Mouse (Mus musculus): ENCODE measurements at regions not wholly inside any gene's neighbourhood (a gene's known extent, or its start where the extent isn't known, plus 50 kb on each side); places are given as distances from the start of the nearest gene placed in this dataset.

DNA sequence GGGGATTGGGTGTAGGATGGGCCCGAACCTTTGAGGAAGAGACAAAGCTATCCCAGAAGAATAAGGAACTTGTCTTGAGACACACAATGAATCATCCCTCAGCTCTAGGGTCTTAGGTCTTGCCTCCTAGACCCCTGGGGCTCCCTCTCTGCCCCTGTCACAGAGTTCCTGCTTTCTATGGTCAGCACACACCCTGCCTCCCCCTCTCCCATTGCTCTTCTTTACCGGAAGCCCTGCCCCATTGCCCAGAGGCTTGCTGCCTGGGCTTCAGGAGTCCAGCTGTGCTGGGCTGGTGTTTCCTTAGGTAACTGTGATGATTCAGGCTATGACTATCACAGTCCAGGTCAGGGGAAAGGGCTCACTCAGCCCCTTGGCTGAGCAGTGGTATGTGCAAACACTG is 55.1 kb upstream of the Podxl start:
- no peak for ATAC-seq

DNA sequence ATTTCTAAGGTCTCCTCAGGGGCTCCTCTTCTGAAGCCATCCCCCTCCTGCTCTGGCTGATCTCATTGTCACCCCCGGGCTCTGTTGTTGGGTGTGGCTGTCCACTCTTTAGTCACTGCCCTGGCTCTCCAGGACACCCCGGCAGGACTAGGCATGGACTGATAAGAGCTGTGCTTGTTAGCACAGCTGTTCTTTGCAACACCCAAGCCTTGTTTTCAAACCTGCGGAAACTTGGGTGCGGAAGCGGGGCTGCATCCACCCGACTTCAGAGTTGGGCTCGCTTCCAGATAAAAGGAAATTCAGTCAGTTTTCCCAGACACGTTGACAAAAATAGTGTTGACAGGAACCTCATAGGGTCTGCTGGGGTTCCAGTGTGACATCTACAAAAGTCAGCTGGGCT is 53.6 kb upstream of the Podxl start:
- H3K27ac ChIP-seq (ENCODE audit: low read length): no peak overlapping the region
- peaks cover 11% of the 10 kb centered on the region for H3K4me1 ChIP-seq (ENCODE audit: control insufficient read depth, insufficient read depth, low read length)
- no peak for ATAC-seq
- 50% methylated on average over 8 of the region's 8 CpGs for whole genome bisulfite sequencing
- H3K27me3 ChIP-seq (replicated peaks; ENCODE audit: control insufficient read depth, insufficient read depth, low read length): no peaks in the 10 kb centered on the region
- H3K4me2 ChIP-seq (ENCODE audit: low read depth, low read length): no peak overlapping the region
- H3K36me3 ChIP-seq (ENCODE audit: control insufficient read depth, insufficient read depth, low read length): no peaks in the 10 kb centered on the region
- H3K4me3 ChIP-seq (ENCODE audit: low read length): no peak overlapping the region
- H3K9ac ChIP-seq (ENCODE audit: low read depth, low read length): no peak overlapping the region
- no peaks in the 10 kb centered on the region for H3K9me3 ChIP-seq (ENCODE audit: control insufficient read depth, low read length)

More for the DNA sequence above, 55.1 kb upstream of the Podxl start:
- 78% methylated on average over 2 of the region's 2 CpGs for WGBS
- no peaks in the 10 kb centered on the region for H3K9me3 ChIP-seq (ENCODE audit: control insufficient read depth, low read length)
- H3K36me3 ChIP-seq (ENCODE audit: control insufficient read depth, insufficient read depth, low read length): no peaks in the 10 kb centered on the region
- peaks cover under 1% of the 10 kb centered on the region; the same call in 1 of the 2 replicates for H3K4me1 ChIP-seq (ENCODE audit: control insufficient read depth, insufficient read depth, low read length)
- H3K9ac ChIP-seq (ENCODE audit: low read depth, low read length): no peak overlapping the region
- H3K4me3 ChIP-seq (ENCODE audit: low read length): no peak overlapping the region
- H3K27ac ChIP-seq (ENCODE audit: low read length): no peak overlapping the region
- no peaks in the 10 kb centered on the region for H3K27me3 ChIP-seq (replicated peaks; ENCODE audit: control insufficient read depth, insufficient read depth, low read length)
- H3K4me2 ChIP-seq (ENCODE audit: low read depth, low read length): no peak overlapping the region

DNA sequence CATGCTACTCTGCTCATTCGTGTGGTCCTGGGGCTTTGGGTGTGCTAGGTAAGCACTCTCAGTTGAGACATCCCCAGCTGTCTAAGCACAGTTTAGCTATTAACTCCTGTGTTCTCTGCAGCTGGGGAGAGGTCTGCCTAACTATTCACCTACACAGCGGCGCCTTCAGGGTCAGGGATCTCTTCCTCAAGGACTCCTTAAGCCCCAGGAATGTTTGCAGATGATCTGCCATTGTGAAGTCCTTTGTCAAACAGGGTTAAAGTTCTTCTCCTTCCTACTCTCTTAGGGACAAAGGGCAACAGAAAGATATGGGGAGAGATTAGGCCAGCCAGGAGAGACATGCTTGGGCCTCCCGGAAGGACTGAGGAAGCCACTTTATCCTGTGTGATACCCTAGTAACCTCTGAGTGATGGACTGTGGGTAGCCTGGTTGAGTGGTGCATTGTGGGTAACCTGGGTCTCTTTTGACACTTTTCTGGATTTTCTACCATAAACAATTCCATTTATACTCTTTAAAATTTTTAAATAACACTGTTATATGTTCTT is 51.7 kb upstream of the Podxl start:
- ATAC-seq: peak; percentile 85

DNA sequence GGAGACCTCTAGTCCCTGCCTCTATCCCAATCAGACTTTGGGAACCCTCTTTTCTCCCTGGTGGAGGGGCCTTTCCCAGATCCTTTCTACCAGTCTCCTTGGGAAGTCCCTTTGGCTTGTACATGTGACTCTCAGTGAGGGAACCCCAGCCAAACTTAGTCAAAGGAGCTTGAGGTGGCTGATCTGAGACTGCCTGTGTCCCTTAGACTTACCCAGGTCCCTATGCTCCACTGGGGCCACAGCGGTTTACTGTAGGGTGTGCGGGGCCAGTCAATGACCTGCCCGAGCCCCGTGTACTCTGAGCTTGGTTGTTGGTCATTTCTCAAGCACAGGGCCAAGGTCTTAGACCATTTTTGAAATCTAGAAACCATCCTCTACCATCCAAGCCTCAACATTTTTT is 50.8 kb upstream of the Podxl start:
- Histone ChIP-seq H3K9me3 (ENCODE audit: control insufficient read depth, low read length) (no peaks in the 10 kb centered on the region), H3K9ac (ENCODE audit: low read depth, low read length) (no peak overlapping the region), H3K27ac (ENCODE audit: low read length) (no peak overlapping the region; the same call in 1 of the 2 replicates), H3K4me3 (ENCODE audit: low read length) (no peak overlapping the region), H3K36me3 (ENCODE audit: control insufficient read depth, insufficient read depth, low read length) (no peaks in the 10 kb centered on the region), H3K4me1 (ENCODE audit: control insufficient read depth, insufficient read depth, low read length) (peaks cover 11% of the 10 kb centered on the region), H3K27me3 (replicated peaks; ENCODE audit: control insufficient read depth, insufficient read depth, low read length) (no peaks in the 10 kb centered on the region), H3K4me2 (ENCODE audit: low read depth, low read length) (no peak overlapping the region)
- ATAC-seq: no peak
- 89% methylated on average over 4 of the region's 4 CpGs for WGBS

More for the DNA sequence above, 51.7 kb upstream of the Podxl start:
- H3K27ac ChIP-seq (ENCODE audit: low read length): no peak overlapping the region
- no peaks in the 10 kb centered on the region for H3K36me3 ChIP-seq (ENCODE audit: control insufficient read depth, insufficient read depth, low read length)
- H3K4me3 ChIP-seq (ENCODE audit: low read length): no peak overlapping the region
- no peak overlapping the region for H3K4me2 ChIP-seq (ENCODE audit: low read depth, low read length)
- 56% methylated on average over 4 of the region's 4 CpGs for WGBS
- H3K27me3 ChIP-seq (replicated peaks; ENCODE audit: control insufficient read depth, insufficient read depth, low read length): no peaks in the 10 kb centered on the region
- H3K9me3 ChIP-seq (ENCODE audit: control insufficient read depth, low read length): no peaks in the 10 kb centered on the region
- peaks cover 11% of the 10 kb centered on the region for H3K4me1 ChIP-seq (ENCODE audit: control insufficient read depth, insufficient read depth, low read length)
- H3K9ac ChIP-seq (ENCODE audit: low read depth, low read length): no peak overlapping the region

DNA sequence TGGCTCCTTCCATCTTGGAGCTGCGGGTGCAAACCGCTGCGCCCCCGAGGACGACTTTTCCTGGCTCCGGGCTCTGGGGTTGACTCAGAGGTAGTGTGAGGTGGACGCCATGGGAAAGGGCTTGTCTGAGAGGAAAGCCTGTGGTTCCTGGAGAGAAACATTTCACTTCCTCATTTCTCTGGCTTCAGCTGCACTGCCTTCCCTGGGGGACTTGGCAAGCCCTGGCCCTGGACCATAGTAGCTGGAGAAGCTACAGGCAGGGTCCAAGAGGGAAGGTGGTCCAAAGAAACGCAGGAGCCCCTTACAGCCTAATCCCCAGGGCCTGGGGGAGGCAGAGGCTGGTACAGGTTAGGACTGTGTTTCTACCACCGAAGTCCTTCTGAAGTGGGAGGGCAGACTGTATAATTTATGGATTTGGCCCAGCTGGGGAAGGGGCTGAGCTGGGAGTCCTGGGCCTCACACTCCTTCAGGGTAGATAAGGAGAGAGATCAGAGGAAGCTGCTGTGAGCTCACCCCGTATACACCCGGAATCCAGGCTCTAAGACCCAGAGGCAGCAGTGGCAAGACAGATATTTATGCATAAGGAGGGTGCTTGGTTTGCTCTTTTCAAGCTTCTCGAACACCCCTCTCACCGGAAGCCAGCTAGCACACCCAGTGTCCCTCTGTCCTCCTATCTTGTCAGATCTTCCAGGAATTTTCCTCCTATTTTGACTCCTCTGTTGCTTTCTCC is 50.0 kb upstream of the Podxl start:
- Histone ChIP-seq H3K36me3 (ENCODE audit: control insufficient read depth, insufficient read depth, low read length) (no peaks in the 10 kb centered on the region), H3K9me3 (ENCODE audit: control insufficient read depth, low read length) (no peaks in the 10 kb centered on the region), H3K4me1 (ENCODE audit: control insufficient read depth, insufficient read depth, low read length) (peaks cover 11% of the 10 kb centered on the region), H3K4me2 (ENCODE audit: low read depth, low read length) (no peak overlapping the region), H3K27me3 (replicated peaks; ENCODE audit: control insufficient read depth, insufficient read depth, low read length) (no peaks in the 10 kb centered on the region), H3K27ac (ENCODE audit: low read length) (no peak overlapping the region; the same call in 1 of the 2 replicates), H3K4me3 (ENCODE audit: low read length) (no peak overlapping the region), H3K9ac (ENCODE audit: low read depth, low read length) (no peak overlapping the region)
- ATAC-seq: peak; percentile 55
- 50% methylated on average over 13 of the region's 13 CpGs for WGBS

All from intestine, embryonic 16.5 days (tissue).